Mouse (Mus musculus) stomach, postnatal 0 days (tissue): ENCODE measurements around the gene Degs1. TPM values are rescaled to one million over a fixed set of nuclear protein-coding genes. Genes with fewer than 3 reads are reported as not detected.
"Not testable (repeated sequence)": the region's sequence is repeated elsewhere in the genome, so short reads cannot be mapped to it uniquely, and the experiment has no call there.

Experiments used
- ATAC-seq: fragments of 200-750 bp; cut with Nextera tagmentation; 2 replicates; pipeline ENCODE4 v1.8.0; 2017; ENCODE audit not compliant: low FRiP score, low TSS enrichment
- DNase-seq: peaks from one replicate; pipeline ENCODE4 v3.0.0-alpha.2; 2016; ENCODE audit warnings: low spot score
- H3K27ac ChIP-seq: fragments of 300-500 bp; sonication (generic); replicated peaks from 2 replicates; pipeline ENCODE4 v1.5.1; 2014; ENCODE audit warnings: mild to moderate bottlenecking, control low read depth
- H3K27me3 ChIP-seq: fragments of 300-500 bp; sonication (generic); 2 replicates; pipeline ENCODE4 v1.6.1; 2014; ENCODE audit warnings: low read length; ENCODE audit not compliant: control insufficient read depth, insufficient read depth
- H3K36me3 ChIP-seq: fragments of 300-500 bp; sonication (generic); 2 replicates; pipeline ENCODE4 v1.6.1; 2014; ENCODE audit warnings: low read length, mixed read lengths; ENCODE audit not compliant: control insufficient read depth, insufficient read depth
- H3K4me1 ChIP-seq: fragments of 300-500 bp; sonication (generic); replicated peaks from 2 replicates; pipeline ENCODE4 v1.6.1; 2014; ENCODE audit warnings: antibody characterized with exemption; ENCODE audit not compliant: control insufficient read depth, insufficient read depth
- H3K4me2 ChIP-seq: fragments of 300-500 bp; sonication (generic); replicated peaks from 2 replicates; pipeline ENCODE4 v1.6.1; 2014; ENCODE audit warnings: low read depth, mild to moderate bottlenecking, control low read depth, moderate library complexity
- H3K4me3 ChIP-seq: fragments of 300-500 bp; sonication (generic); 2 replicates; pipeline ENCODE4 v1.5.1; 2014; ENCODE audit warnings: low read depth, low read length, control low read depth
- H3K9ac ChIP-seq: fragments of 300-500 bp; sonication (generic); 2 replicates; pipeline ENCODE4 v1.6.1; 2014; ENCODE audit warnings: mild to moderate bottlenecking, low read length, control low read depth, mixed read lengths
- H3K9me3 ChIP-seq: fragments of 300-500 bp; sonication (generic); 2 replicates; pipeline ENCODE4 v1.6.1; 2016; ENCODE audit warnings: low read length; ENCODE audit not compliant: control insufficient read depth
- CTCF ChIP-seq: IDR thresholded peaks from 2 replicates; pipeline ENCODE4 v1.5.1; 2016; ENCODE audit warnings: antibody characterized with exemption, low read depth, mild to moderate bottlenecking, moderate library complexity
- EP300 ChIP-seq: optimal IDR thresholded peaks from 2 replicates; pipeline ENCODE3; 2016; ENCODE audit warnings: antibody characterized with exemption
- WGBS: fragments of 180-500 bp; shearing (Covaris S2); extraction: QIAGEN DNeasy Blood & Tissue Kit; methylation state at CpG from one replicate; pipeline ENCODE4 v1.1.7; 2014; 5-methylcytosine and 5-hydroxymethylcytosine counted together
- polyA plus RNA-seq: library from polyadenylated mRNA; unstranded; fragments of >200 nt; fragmentation: Nextera tagmentation; extraction: Ambion mirVana; gene quantifications from 2 replicates; pipeline ENCODE4 v1.2.1, GENCODE M21; 2015

Degs1 gene
- polyA plus RNA-seq, 1 experiment from 2014 or later: 223 TPM

- 86% methylated on average over 3 of the region's 3 CpGs for WGBS
- no peak for DNase-seq
- H3K4me3 ChIP-seq: no peak overlapping the region
- no peak overlapping the region for H3K27ac ChIP-seq
- ATAC-seq: no peak
- no peaks in the 10 kb centered on the region for H3K4me1 ChIP-seq
- no peaks in the 10 kb centered on the region for H3K27me3 ChIP-seq
- no peak overlapping the region for H3K9ac ChIP-seq
- 0 out of 2 replicates have a peak, but pooled peaks cover 5% of the 10 kb centered on the region for H3K9me3 ChIP-seq
- H3K4me2 ChIP-seq: no peak overlapping the region
- TF ChIP-seq CTCF (no peak), EP300 (no peak)
- H3K36me3 ChIP-seq: no peaks in the 10 kb centered on the region
These were observed 14.6 kb upstream of the Degs1 start for GRCm38 (mm10) chr1:182297246-182297645.

GRCm38 (mm10) chr1:182296816-182297215 is 14.2 kb upstream of the Degs1 start:
- Histone ChIP-seq H3K4me2 (no peak overlapping the region), H3K27me3 (no peaks in the 10 kb centered on the region), H3K27ac (no peak overlapping the region), H3K9me3 (0 out of 2 replicates have a peak, but pooled peaks cover 5% of the 10 kb centered on the region), H3K4me3 (no peak overlapping the region), H3K9ac (no peak overlapping the region), H3K36me3 (no peaks in the 10 kb centered on the region), H3K4me1 (no peaks in the 10 kb centered on the region)
- TF ChIP-seq EP300 (no peak), CTCF (no peak)
- 85% methylated on average over 6 of the region's 6 CpGs for WGBS
- ATAC-seq (no peak), DNase-seq (no peak)

- WGBS: 83% methylated on average over 6 of the region's 6 CpGs
- H3K4me1 ChIP-seq: no peaks in the 10 kb centered on the region
- no peak for ATAC-seq
These were observed 13.5 kb upstream of the Degs1 start for GRCm38 (mm10) chr1:182296141-182296540.

GRCm38 (mm10) chr1:182292291-182292690 is 9.7 kb upstream of the Degs1 start:
- Histone ChIP-seq H3K9me3 (0 out of 2 replicates have a peak, but pooled peaks cover 5% of the 10 kb centered on the region), H3K4me2 (no peak overlapping the region), H3K27ac (no peak overlapping the region), H3K36me3 (no peaks in the 10 kb centered on the region), H3K27me3 (no peaks in the 10 kb centered on the region), H3K9ac (no peak overlapping the region), H3K4me1 (no peaks in the 10 kb centered on the region), H3K4me3 (no peak overlapping the region)
- WGBS: 62% methylated on average over 4 of the region's 4 CpGs
- TF ChIP-seq EP300 (no peak), CTCF (no peak)
- DNase-seq: no peak
- no peak for ATAC-seq

More at GRCm38 (mm10) chr1:182296141-182296540, 13.5 kb upstream of the Degs1 start:
- no peaks in the 10 kb centered on the region for H3K36me3 ChIP-seq
- H3K27me3 ChIP-seq: no peaks in the 10 kb centered on the region
- H3K4me3 ChIP-seq: no peak overlapping the region
- H3K9me3 ChIP-seq: 0 out of 2 replicates have a peak, but pooled peaks cover 5% of the 10 kb centered on the region
- H3K9ac ChIP-seq: no peak overlapping the region
- TF ChIP-seq CTCF (no peak), EP300 (no peak)
- no peak overlapping the region for H3K4me2 ChIP-seq
- no peak overlapping the region for H3K27ac ChIP-seq
- DNase-seq: no peak

- WGBS: 70% methylated on average over 3 of the region's 3 CpGs
These were observed 8.1 kb upstream of the Degs1 start for GRCm38 (mm10) chr1:182290741-182291140.

GRCm38 (mm10) chr1:182289781-182290180 is 7.2 kb upstream of the Degs1 start:
- DNase-seq: peak; percentile 11
- WGBS: 56% methylated on average over 2 of the region's 2 CpGs
- Histone ChIP-seq H3K27ac (no peak overlapping the region), H3K27me3 (no peaks in the 10 kb centered on the region), H3K4me1 (no peaks in the 10 kb centered on the region), H3K4me2 (no peak overlapping the region), H3K9me3 (0 out of 2 replicates have a peak, but pooled peaks cover 3% of the 10 kb centered on the region), H3K36me3 (no peaks in the 10 kb centered on the region), H3K9ac (no peak overlapping the region), H3K4me3 (no peak overlapping the region)
- no peak for ATAC-seq
- peak; percentile 14; the same call in 1 of the 2 replicates for TF ChIP-seq CTCF
- TF ChIP-seq EP300: no peak

More at GRCm38 (mm10) chr1:182290741-182291140, 8.1 kb upstream of the Degs1 start:
- H3K27me3 ChIP-seq, H3K4me1 ChIP-seq, H3K4me3 ChIP-seq, H3K9me3 ChIP-seq, H3K36me3 ChIP-seq, H3K27ac ChIP-seq, H3K4me2 ChIP-seq, DNase-seq, H3K9ac ChIP-seq, ATAC-seq: not testable (repeated sequence)
